Mouse (Mus musculus) hindbrain, embryonic 14.5 days (tissue): Measurements from ENCODE around the gene Vav3. TPM values are rescaled to one million over a fixed set of nuclear protein-coding genes. Genes with fewer than 3 reads are reported as not detected.

Source experiments
- ATAC-seq: fragments of 200-750 bp; cut with Nextera tagmentation; 2 replicates; pipeline ENCODE4 v1.8.0; 2017; ENCODE audit warnings: moderate number of reproducible peaks, mild to moderate bottlenecking, moderate TSS enrichment, moderate library complexity; ENCODE audit not compliant: low FRiP score
- DNase-seq: peaks from one replicate; pipeline ENCODE4 v3.0.0-alpha.2; 2015; ENCODE audit warnings: low spot score
- H3K27ac ChIP-seq: fragments of 300-500 bp; sonication (generic); 2 replicates; pipeline ENCODE4 v1.5.1; 2014; ENCODE audit warnings: mild to moderate bottlenecking, moderate library complexity
- H3K27me3 ChIP-seq: fragments of 300-500 bp; sonication (generic); 2 replicates; pipeline ENCODE4 v1.6.1; 2014; ENCODE audit warnings: mild to moderate bottlenecking, low read length, mixed read lengths; ENCODE audit not compliant: control insufficient read depth, insufficient read depth
- H3K36me3 ChIP-seq: fragments of 300-500 bp; sonication (generic); replicated peaks from 2 replicates; pipeline ENCODE4 v1.6.1; 2014; ENCODE audit not compliant: control insufficient read depth, insufficient read depth
- H3K4me1 ChIP-seq: fragments of 300-500 bp; sonication (generic); replicated peaks from 2 replicates; pipeline ENCODE4 v1.6.1; 2014; ENCODE audit warnings: antibody characterized with exemption, low read length, mixed read lengths; ENCODE audit not compliant: control insufficient read depth, insufficient read depth
- H3K4me2 ChIP-seq: fragments of 300-500 bp; sonication (generic); replicated peaks from 2 replicates; pipeline ENCODE4 v1.6.1; 2014; ENCODE audit warnings: mild to moderate bottlenecking, moderate library complexity
- H3K4me3 ChIP-seq: fragments of 300-500 bp; sonication (generic); replicated peaks from 2 replicates; pipeline ENCODE4 v1.5.1; 2014; ENCODE audit warnings: mild to moderate bottlenecking, low read length
- H3K9ac ChIP-seq: fragments of 300-500 bp; sonication (generic); 2 replicates; pipeline ENCODE4 v1.6.1; 2014
- H3K9me3 ChIP-seq: fragments of 300-500 bp; sonication (generic); 2 replicates; pipeline ENCODE4 v1.6.1; 2016; ENCODE audit warnings: low read length; ENCODE audit not compliant: control insufficient read depth
- WGBS: fragments of 180-500 bp; shearing (Covaris S2); extraction: QIAGEN DNeasy Blood & Tissue Kit; methylation state at CpG from one replicate; pipeline ENCODE4 v1.1.7; 2014; 5-methylcytosine and 5-hydroxymethylcytosine counted together
- polyA plus RNA-seq: library from polyadenylated mRNA; unstranded; fragments of >200 nt; fragmentation: Nextera tagmentation; extraction: Ambion mirVana; gene quantifications from 2 replicates; pipeline ENCODE4 v1.2.1, GENCODE M21; 2014

Vav3 gene
- polyA plus RNA-seq, 1 experiment from 2014 or later = 18.8 TPM

DNA sequence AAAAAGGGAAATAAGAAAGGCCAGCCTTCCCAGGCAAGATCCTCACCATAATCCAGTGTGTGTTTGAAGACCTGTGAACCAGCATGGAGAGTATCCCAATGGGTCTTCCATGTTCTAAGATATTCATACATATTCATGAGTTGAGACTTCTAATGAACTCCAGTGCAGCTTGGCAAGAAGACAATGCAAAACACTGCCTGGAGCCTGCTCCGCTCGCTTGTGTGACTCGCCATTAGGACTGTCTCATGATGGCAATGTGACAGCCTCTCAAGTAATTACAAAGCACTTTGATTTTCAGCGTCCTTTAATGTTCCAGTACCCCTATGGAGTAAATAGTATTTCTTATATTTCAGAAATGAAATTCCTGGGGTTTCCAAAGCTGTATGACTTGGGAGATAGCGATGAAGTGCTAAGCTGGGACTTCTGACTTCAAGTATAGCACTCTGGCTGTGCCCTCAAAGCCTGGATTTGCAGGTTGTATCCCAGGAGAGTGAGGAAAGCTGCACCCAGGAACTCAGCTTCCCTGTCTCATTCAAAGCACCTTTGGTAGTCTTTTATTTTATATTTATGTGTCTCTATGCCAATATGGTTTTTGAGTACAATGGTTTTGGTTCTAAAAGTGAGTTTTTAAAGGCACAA is 391.3 kb downstream of the Vav3 start:
- peak; percentile 49 for DNase-seq
- Histone ChIP-seq H3K4me2 (no peak overlapping the region), H3K9me3 (no peaks in the 10 kb centered on the region), H3K36me3 (no peaks in the 10 kb centered on the region), H3K27me3 (no peaks in the 10 kb centered on the region), H3K9ac (no peak overlapping the region), H3K4me3 (no peak overlapping the region), H3K27ac (no peak overlapping the region), H3K4me1 (peaks cover 8% of the 10 kb centered on the region)
- 27% methylated on average over 5 of the region's 5 CpGs for WGBS
- ATAC-seq = peak; percentile 82

DNA sequence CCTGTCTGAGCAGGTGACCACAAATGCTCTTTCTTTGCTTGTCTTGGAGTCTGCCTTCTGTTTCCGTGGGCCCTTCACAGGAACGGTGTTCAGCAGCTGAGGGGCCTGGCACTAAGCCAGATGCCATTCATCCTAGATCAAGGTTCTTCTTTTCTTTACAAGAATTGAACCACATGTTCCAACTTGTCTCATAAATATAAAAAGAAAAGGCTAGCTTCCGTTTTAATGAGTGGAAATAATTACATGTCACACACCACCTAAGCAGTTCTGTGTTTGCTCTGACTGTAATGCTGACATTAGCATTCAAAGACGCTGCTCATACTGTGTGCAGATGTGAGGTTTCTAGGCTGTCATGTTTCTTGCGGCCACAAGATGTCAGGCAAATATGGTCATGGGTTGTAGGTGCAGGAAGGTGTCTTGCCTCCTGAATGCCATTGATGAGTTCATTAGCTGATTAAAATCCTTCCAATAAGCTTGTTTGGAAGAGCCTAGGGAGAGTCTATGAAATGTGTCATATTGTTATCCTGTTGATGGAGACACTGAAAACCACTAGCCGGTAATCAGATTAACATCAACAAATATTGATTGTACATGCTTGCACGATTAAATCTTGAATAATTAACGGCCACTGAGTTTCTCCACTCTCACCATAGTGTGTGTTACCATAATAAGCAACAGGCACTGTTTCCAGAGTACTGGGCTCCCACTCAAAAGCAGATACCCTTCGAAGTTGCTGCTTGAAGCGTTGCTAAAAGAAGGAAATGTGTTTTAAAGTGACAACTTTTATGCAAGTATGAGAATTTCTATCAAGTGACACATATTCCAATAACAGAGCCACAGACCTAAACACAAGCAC is 392.1 kb downstream of the Vav3 start:
- H3K9me3 ChIP-seq = no peaks in the 10 kb centered on the region
- DNase-seq = peak; percentile 77
- H3K4me2 ChIP-seq = no peak overlapping the region
- no peak overlapping the region for H3K9ac ChIP-seq
- H3K4me1 ChIP-seq = peaks cover 8% of the 10 kb centered on the region
- peak; percentile 90 for ATAC-seq
- H3K27me3 ChIP-seq = no peaks in the 10 kb centered on the region
- H3K36me3 ChIP-seq = no peaks in the 10 kb centered on the region
- 41% methylated on average over 10 of the region's 10 CpGs for WGBS
- no peak overlapping the region for H3K27ac ChIP-seq
- no peak overlapping the region for H3K4me3 ChIP-seq

Other genes with a start within 250 kb of the Vav3 start
- 5.1 and 5.8 TPM in 2 replicates for gene Slc25a24, start 217.5 kb upstream of the Vav3 start, polyA plus RNA-seq